Mouse (Mus musculus) cerebellum, adult 2 months (tissue): ENCODE results near the gene Dnah17.

ENCODE experiments used
- CTCF ChIP-seq: fragments of 200-500 bp; IDR thresholded peaks from 2 replicates; pipeline ENCODE4 v1.5.1; 2011; ENCODE audit warnings: low read depth, mild to moderate bottlenecking, control low read depth, low read length, moderate library complexity, borderline replicate concordance; ENCODE audit not compliant: insufficient read depth
- POLR2A ChIP-seq: fragments of 200-500 bp; IDR thresholded peaks from 2 replicates; pipeline ENCODE4 v1.6.1; 2011; ENCODE audit warnings: low read length, control low read depth, borderline replicate concordance; ENCODE audit not compliant: insufficient read depth

DNA sequence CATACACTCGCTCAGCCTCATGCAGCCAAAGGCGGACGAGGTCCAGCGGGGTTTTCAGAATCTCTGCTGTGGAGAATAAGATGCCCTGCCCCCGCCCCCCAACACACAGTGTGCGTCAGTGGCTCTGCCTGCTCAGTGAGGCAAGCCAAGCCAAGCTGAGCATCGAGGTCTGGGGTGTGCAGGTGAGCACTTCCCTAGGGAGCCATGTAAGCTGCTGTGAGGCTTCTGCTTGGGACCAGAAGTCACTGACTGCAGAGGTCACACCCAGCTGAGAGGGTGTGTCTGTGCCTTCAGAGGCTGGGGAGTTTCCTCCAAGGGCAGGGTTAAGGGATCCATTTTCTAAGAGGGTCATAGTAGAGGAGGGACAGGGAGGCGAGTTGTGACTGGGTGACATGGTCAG, 62.8 kb downstream of the Dnah17 start:
- TF ChIP-seq CTCF = no peak
- TF ChIP-seq POLR2A = no peak
